In genomic region chr4:107949918-107950317, GRCm38 (mm10) we compare ENCODE assay signal across 29 mouse cellular contexts. TPM values are rescaled to one million over a fixed set of nuclear protein-coding genes. Genes with fewer than 3 reads are reported as not detected.
DNase-seq lines count a peak whose midpoint lies in the region; ATAC-seq and TF ChIP-seq lines count a peak whose summit lies in the region.
"Had no signal": no experiment of that assay in that cellular context is flagged by ENCODE, and none has a peak within 500 bp of the region (broad histone marks: within the 10 kb centered on the region; RNA-seq: fewer than 3 reads in every experiment).

No protein-coding gene starts in this region.

- TF ChIP-seq CTCF in liver, adult 2 months (IDR thresholded peaks at IDR 0.05; ENCODE audit: low read depth, low read length), result no peak

- H3K9ac ChIP-seq in liver, adult 2 months (ENCODE audit: low read depth, low read length), result no peak overlapping the region
- H3K9ac ChIP-seq in liver, embryonic 12.5 days, result no peak overlapping the region
- no peak overlapping the region for H3K9ac ChIP-seq in lung, embryonic 16.5 days (ENCODE audit: low read length)
- H3K9ac ChIP-seq: embryonic facial prominence, embryonic 12.5 days; embryonic facial prominence, embryonic 15.5 days; forebrain, postnatal 0 days; hindbrain, embryonic 13.5 days had no signal

- no peaks in the 10 kb centered on the region for H3K9me3 ChIP-seq in liver, embryonic 12.5 days (replicated peaks)
- no peaks in the 10 kb centered on the region for H3K9me3 ChIP-seq in lung, embryonic 16.5 days (ENCODE audit: control insufficient read depth, low read length)
- H3K9me3 ChIP-seq: embryonic facial prominence, embryonic 12.5 days; embryonic facial prominence, embryonic 15.5 days; hindbrain, embryonic 13.5 days had no signal

- no peak for ATAC-seq in liver, embryonic 12.5 days
- ATAC-seq in lung, embryonic 16.5 days (ENCODE audit: low read depth), result peak; percentile 82
- ATAC-seq: CD4-positive, CD25-positive, alpha-beta regulatory T cell, adult 4 months; forebrain, embryonic 14.5 days; forebrain, postnatal 0 days had no signal

- no peaks in the 10 kb centered on the region for H3K79me2 ChIP-seq in liver, adult 2 months (ENCODE audit: control insufficient read depth, insufficient read depth, low read length)

- no peaks in the 10 kb centered on the region for H3K4me1 ChIP-seq in liver, adult 2 months (ENCODE audit: control insufficient read depth, insufficient read depth, low read length)
- H3K4me1 ChIP-seq in liver, embryonic 12.5 days, result no peaks in the 10 kb centered on the region
- peaks cover 3% of the 10 kb centered on the region for H3K4me1 ChIP-seq in lung, embryonic 16.5 days (replicated peaks; ENCODE audit: control insufficient read depth, insufficient read depth, low read length)
- H3K4me1 ChIP-seq: embryonic facial prominence, embryonic 12.5 days had no signal

- no peak for TF ChIP-seq POLR2A in liver, adult 2 months (IDR thresholded peaks at IDR 0.05; ENCODE audit: extremely low read depth, insufficient read depth, low read length)

- H3K27me3 ChIP-seq in liver, adult 2 months (ENCODE audit: control insufficient read depth, insufficient read depth, low read length), result no peaks in the 10 kb centered on the region
- H3K27me3 ChIP-seq in liver, embryonic 12.5 days (replicated peaks), result no peaks in the 10 kb centered on the region
- H3K27me3 ChIP-seq in lung, embryonic 16.5 days (ENCODE audit: control insufficient read depth, insufficient read depth, low read depth, low read length), result no peaks in the 10 kb centered on the region
- H3K27me3 ChIP-seq: embryonic facial prominence, embryonic 12.5 days; embryonic facial prominence, embryonic 15.5 days; hindbrain, embryonic 13.5 days had no signal

- peak; percentile 34 for DNase-seq in liver, adult 2 months (ENCODE audit: extremely low read depth, low read depth, low spot score)
- DNase-seq in lung, postnatal 14 days, result no peak
- peak; percentile 26 for DNase-seq in lung, postnatal 36 days
- DNase-seq in spleen, postnatal 36 days (ENCODE audit: low spot score in 2 of 2), result no peak
- DNase-seq: adrenal gland, adult 2 months; adrenal gland, postnatal 14 days; cerebellum, adult 11 months; cerebellum, adult 2 months; cerebellum, adult 9-11 months; cerebellum, postnatal 25 days; forebrain, postnatal 0 days; gastrocnemius, adult 2 months; gastrocnemius, postnatal 14 days; heart, adult 11 months had no signal

- H3K27ac ChIP-seq in liver, adult 2 months (replicated peaks; ENCODE audit: insufficient read depth, low read depth, low read length), result peak overlapping the region; percentile 53
- no peak overlapping the region for H3K27ac ChIP-seq in liver, embryonic 12.5 days
- H3K27ac ChIP-seq in lung, embryonic 16.5 days (ENCODE audit: low read length), result peak overlapping the region; percentile 32; the same call in 1 of the 2 replicates
- H3K27ac ChIP-seq: embryonic facial prominence, embryonic 12.5 days; embryonic facial prominence, embryonic 15.5 days; gastrocnemius, adult 2 months; hindbrain, embryonic 13.5 days had no signal

- H3K36me3 ChIP-seq in liver, adult 2 months (ENCODE audit: control insufficient read depth, insufficient read depth, low read length), result no peaks in the 10 kb centered on the region
- no peaks in the 10 kb centered on the region for H3K36me3 ChIP-seq in liver, embryonic 12.5 days
- no peaks in the 10 kb centered on the region for H3K36me3 ChIP-seq in lung, embryonic 16.5 days (ENCODE audit: control insufficient read depth, insufficient read depth, low read length)
- H3K36me3 ChIP-seq: embryonic facial prominence, embryonic 12.5 days; embryonic facial prominence, embryonic 15.5 days; hindbrain, embryonic 13.5 days had no signal

- no peak overlapping the region for H3K4me3 ChIP-seq in liver, adult 2 months (ENCODE audit: insufficient read depth, low read depth, low read length)
- H3K4me3 ChIP-seq in liver, embryonic 12.5 days, result no peak overlapping the region
- no peak overlapping the region for H3K4me3 ChIP-seq in lung, embryonic 16.5 days (ENCODE audit: low read length)
- H3K4me3 ChIP-seq: embryonic facial prominence, embryonic 12.5 days; embryonic facial prominence, embryonic 15.5 days; gastrocnemius, adult 2 months; hindbrain, embryonic 13.5 days had no signal

- 78% methylated on average over 4 of the region's 4 CpGs for WGBS in liver, adult 2 months
- 57% methylated on average over 4 of the region's 4 CpGs for WGBS in liver, embryonic 12.5 days (ENCODE audit: insufficient replicate concordance)
- 52% methylated on average over 4 of the region's 4 CpGs for whole genome bisulfite sequencing in lung, embryonic 16.5 days

- no peak overlapping the region for H3K4me2 ChIP-seq in liver, embryonic 12.5 days
- no peak overlapping the region for H3K4me2 ChIP-seq in lung, embryonic 16.5 days (ENCODE audit: low read depth, low read length)
- H3K4me2 ChIP-seq: embryonic facial prominence, embryonic 12.5 days; embryonic facial prominence, embryonic 15.5 days; heart, embryonic 11.5 days; hindbrain, embryonic 13.5 days had no signal

RNA-seq across cellular contexts. Expression of gene Slc1a7, which starts 18.2 kb away (rescaled TPM):
- 0.07 and 0.09 TPM in 2 replicates for total RNA-seq in liver, adult 2 months (2014; rRNA removed)
- polyA plus RNA-seq in liver, adult 2 months (2012; rRNA removed), result 0.04 and 0.07 TPM in 2 replicates
- not detected in 2 replicates for polyA plus RNA-seq in liver, embryonic 12.5 days (2016; fragmentation: Nextera tagmentation; extraction: Ambion mirVana)
- polyA plus RNA-seq in lung, embryonic 16.5 days (2015; fragmentation: Nextera tagmentation; extraction: Ambion mirVana), result 0.16 and 0.19 TPM in 2 replicates
- total RNA-seq: common myeloid progenitor, adult 5-6 weeks; forebrain, postnatal 0 days; gastrocnemius, postnatal 4 days; hematopoietic stem cell, adult 5-6 weeks; MEL had no signal
- polyA plus RNA-seq: C2C12; CD4-positive, CD25-positive, alpha-beta regulatory T cell, adult 4 months; embryonic facial prominence, embryonic 12.5 days; forebrain, embryonic 11.5 days; forebrain, embryonic 14.5 days; heart, embryonic 11.5 days; heart, embryonic 14.5 days; hindbrain, embryonic 13.5 days had no signal

RNA-seq across cellular contexts. Expression of gene Cpt2, which starts 26.5 kb away (rescaled TPM):
- 106 and 125 TPM in 2 replicates for total RNA-seq in liver, adult 2 months (2014; rRNA removed)
- polyA plus RNA-seq in liver, adult 2 months (2012; rRNA removed), result 159 and 191 TPM in 2 replicates
- polyA plus RNA-seq in liver, embryonic 12.5 days (2016; fragmentation: Nextera tagmentation; extraction: Ambion mirVana), result 40.1 and 42.7 TPM in 2 replicates
- 43.7 and 51.1 TPM in 2 replicates for polyA plus RNA-seq in lung, embryonic 16.5 days (2015; fragmentation: Nextera tagmentation; extraction: Ambion mirVana)

Comparison
In these comparisons a context has a peak if more than half of its experiments do, and no peak if none do; other contexts are left out.
1. DNase-seq: peak in liver, adult 2 months (single experiment) and lung, postnatal 36 days (single experiment); none in lung, postnatal 14 days (single experiment) and spleen, postnatal 36 days (0 of 2).